Mouse (Mus musculus) G1E-ER4 (cell line): ENCODE results near the gene Nelfa. TPM values are rescaled to one million over a fixed set of nuclear protein-coding genes. Genes with fewer than 3 reads are reported as not detected.

Experiments used
- GATA1 ChIP-seq: IDR thresholded peaks from one replicate; pipeline ENCODE4 v1.8.0; 2012; ENCODE audit warnings: low read length, inconsistent platforms
- polyA plus RNA-seq: library from polyadenylated mRNA; stranded (reverse); fragments of >175 nt; gene quantifications from 2 replicates; pipeline ENCODE4 v1.2.3, GENCODE M21; 2012

Nelfa gene
- 62.8 and 91.8 TPM in 2 replicates for polyA plus RNA-seq

- no peak for TF ChIP-seq GATA1
Measured at GRCm38 (mm10) chr5:33936120-33936707, at the start of gene Nelfa. Gene Nelfa (minus strand): TSS chr5:33936413.

DNA sequence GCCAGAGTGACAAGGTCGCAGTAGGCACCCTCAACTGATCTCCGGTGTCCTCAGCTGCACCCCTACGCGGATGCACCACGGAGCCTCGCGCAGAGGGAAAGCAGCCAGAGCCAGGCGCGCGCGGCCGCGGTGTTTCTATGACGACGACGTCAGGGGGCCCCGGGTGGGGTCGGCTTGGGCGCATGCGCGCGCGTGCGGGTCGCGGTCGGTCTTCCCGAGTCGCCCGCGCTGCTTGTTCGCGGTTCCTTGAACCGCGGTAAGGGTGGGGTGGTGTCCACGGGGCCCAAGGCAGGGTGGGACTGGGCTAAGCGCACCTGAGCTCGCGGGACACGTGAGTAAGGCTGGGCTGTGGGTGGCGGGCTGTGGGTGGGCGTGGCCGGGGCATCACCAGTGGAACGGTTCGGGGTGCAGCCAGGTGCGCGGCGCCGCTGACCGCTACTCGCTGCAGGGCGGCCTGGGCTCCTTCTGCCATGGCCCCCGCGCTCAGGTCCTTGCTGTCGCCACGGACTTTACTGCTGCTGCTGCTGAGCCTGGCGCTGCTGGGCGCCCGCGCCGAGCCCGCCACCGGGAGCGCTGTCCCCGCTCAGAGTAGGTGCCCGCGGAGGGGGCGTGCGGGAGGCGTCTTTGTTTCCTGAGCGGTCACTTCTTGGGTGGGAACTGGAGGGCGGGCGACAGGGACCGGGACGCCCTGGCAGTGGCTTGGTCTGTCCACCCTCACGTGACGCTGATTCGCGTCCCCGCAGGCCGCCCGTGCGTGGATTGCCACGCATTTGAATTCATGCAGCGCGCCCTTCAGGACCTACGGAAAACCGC lies 47.3 kb upstream of the Nelfa start, which contains the start of gene Gm1673:
TSS of gene Gm1673 (plus strand) at position 125 of the 813 bp plus-strand sequence.
- TF ChIP-seq GATA1, result no peak

DNA sequence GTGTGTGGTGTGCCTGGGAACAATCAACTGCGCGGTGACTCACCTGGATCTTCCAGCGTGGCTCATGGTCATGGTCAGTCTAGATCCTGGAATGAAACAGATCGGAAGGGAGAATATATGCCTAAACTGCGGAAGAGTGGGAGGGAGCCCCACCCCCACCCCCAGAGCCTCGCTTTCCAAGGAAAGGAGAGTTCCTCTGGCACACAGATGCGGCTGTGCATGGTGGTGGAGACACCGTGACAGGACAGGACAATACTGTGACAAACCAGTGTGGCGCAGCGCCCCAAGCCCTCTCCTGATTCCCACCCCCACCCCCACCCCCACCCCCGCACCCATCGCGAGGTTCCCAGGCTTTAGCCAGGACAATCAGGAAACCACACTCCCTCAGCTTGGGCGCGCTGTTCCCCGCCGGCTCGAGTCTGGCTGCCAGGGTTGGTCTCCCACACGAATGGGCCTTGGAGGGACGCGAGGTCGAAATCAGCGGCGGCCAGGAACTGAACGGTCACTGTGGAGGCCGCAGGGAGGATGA lies 46.6 kb upstream of the Nelfa start:
- TF ChIP-seq GATA1, result no peak

GRCm38 (mm10) chr5:33976267-33976666 lies 40.1 kb upstream of the Nelfa start:
- no peak for TF ChIP-seq GATA1

- TF ChIP-seq GATA1, result no peak
Measured at GRCm38 (mm10) chr5:33974736-33975135, 38.5 kb upstream of the Nelfa start.

DNA sequence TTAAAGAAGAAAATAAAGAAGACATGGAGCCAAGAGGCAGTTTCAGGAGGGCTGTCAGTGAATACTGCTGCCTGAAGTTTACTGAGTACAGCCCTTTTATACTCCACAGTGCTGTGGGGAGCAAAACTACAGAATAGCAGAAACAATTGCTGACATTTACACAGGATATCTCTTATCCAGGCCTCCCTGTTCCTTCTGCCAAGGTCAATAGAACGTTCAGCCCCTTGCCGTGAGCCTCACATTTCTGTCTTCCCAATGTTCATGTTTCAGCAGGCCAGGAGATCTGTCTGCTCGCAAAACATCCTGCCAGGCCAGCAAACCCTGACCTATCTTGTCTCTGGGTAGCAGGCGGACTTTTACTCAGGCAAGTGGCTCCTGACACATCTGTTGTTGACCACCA lies 23.2 kb upstream of the Nelfa start:
- no peak for TF ChIP-seq GATA1

- no peak for TF ChIP-seq GATA1
Measured at GRCm38 (mm10) chr5:33955868-33956267, 19.7 kb upstream of the Nelfa start.

GRCm38 (mm10) chr5:33954354-33954753 lies 18.1 kb upstream of the Nelfa start:
- no peak for TF ChIP-seq GATA1

DNA sequence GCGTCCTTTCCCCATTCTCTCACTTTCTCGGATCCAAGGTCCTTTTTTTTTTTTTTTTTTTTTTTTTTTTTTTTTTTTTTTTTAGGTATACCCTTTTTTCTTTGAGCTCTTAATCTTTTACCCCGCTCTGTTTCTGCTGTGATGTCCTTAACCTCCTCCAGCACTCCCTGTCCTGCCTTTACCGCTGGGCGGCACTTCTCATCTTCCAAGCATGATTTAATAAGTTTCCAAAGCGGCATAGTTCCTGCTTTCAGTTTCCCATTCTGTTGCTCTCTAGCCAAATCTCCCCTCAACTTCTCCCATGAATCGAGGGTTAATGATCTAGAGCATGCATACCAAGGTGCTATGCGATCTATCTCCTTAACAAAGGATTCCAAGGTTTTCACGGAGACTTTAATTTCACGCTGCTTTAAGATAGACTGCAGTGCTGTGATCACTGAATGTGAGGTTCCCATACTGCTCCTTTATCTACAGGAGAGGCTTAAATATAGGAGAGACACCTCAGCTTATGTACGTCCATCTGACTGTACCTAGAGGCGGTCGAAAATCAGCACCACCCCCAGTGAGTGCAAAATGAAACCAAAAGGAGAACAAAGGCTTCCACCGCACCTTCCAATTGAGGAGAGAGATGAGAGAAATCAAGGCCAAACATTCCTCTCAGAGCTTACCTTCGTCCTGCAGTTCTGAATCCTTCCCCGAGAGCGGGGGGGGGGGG lies 17.4 kb upstream of the Nelfa start:
- TF ChIP-seq GATA1, result no peak

DNA sequence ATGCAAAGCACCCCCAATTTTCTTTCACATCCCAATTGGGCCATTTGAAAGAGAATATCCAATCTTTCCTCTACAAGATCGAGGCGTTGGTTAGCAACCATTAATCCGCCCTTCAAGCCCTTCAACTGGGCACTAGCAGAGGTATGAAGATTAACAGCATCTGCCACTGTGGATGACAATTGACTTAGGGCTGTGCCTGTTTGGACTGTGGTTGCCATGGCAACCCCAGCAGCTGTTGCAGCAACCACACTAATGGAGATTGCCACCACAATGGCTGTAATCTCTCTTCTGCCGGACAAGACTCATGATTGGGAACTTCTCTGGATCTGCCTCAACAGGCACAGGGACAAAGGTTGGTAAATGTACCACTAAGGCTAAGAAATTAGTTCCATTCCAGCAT lies 12.1 kb upstream of the Nelfa start:
- TF ChIP-seq GATA1, result no peak

DNA sequence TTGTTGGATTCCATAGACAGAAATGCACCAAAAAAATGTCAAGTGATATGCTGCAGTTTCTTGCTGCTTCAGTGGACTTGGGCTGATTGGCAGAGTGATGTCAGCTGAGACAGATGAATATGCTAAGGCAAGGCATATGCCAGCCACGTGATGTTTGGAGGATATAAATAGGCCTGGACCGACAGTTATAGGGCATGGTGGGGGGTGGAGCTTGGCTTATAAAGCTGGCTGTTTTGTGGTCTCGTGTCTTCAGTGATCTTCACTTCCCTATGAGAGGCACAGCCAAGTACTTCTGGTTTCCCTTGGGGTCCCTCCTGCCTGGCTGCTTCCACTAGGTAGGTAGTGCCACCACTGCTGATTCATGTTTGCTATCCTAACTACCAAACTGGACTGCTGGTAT lies 2.2 kb upstream of the Nelfa start:
- TF ChIP-seq GATA1, result no peak

DNA sequence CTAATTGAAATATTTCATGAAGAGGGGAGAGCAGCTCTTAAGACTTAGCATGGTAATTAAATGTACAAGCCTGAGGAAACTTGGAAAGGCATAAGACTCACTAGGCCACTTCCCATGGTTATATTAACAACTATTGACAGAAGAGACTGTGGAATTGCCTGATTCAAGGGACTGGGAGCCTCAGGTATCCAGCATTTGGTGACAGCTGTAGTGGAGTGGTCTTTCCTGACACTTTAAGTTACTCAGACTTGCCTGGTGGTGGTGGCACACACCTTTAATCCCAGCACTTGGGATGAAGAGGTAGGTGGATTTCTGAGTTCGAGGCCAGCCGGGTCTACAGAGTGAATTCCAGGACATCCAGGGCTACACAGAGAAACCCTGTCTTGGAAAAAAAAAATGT lies 1.0 kb upstream of the Nelfa start:
- no peak for TF ChIP-seq GATA1

DNA sequence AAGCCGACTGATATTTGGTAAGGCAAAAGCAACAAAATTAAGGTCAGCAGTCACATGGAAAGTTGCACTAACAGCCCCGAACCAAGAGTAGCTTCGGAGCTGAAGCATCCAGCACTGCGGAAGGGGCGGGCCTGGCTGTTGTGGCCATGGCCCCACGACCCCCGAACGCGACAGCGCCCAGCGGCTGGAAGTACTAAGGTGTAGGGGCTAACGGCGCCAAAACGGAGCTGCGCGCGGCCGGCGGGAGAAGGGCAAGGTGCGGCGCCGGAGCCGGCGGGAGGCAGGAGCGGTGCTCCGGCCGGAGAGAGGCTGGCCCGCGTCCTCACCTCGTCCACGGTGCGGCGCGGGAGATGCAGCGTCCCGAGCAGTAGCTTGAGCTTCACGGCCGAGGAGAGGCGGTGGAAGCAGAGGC lies 507 bp downstream of the Nelfa start:
- TF ChIP-seq GATA1, result no peak

GRCm38 (mm10) chr5:33934877-33935276 lies 1.3 kb downstream of the Nelfa start:
- no peak for TF ChIP-seq GATA1

GRCm38 (mm10) chr5:33934081-33934480 lies 2.1 kb downstream of the Nelfa start:
- no peak for TF ChIP-seq GATA1

DNA sequence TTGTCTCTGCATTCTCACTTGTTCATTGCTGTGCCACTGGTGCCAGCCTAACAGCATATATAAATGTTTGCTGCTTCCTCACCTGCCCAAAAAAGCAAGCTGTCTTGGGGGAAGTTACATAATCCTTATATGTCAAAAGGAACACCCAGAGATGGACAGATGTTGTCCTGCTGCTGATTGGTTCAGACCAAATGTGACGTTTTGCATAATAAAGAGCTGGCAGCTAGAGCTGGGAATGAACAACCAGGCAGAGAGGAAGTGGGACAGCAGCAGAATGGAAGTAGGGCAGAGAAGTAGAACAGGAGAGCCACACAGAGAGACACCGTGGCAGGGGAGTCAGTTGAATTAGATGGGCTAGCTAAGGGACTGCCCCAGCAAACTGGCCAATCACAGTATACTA lies 3.8 kb downstream of the Nelfa start:
- no peak for TF ChIP-seq GATA1

GRCm38 (mm10) chr5:33926170-33926569 lies 10.0 kb downstream of the Nelfa start:
- TF ChIP-seq GATA1, result no peak
